Mouse (Mus musculus) hindbrain, embryonic 11.5 days (tissue): ENCODE data around the gene Etv2. TPM values are rescaled to one million over a fixed set of nuclear protein-coding genes. Genes with fewer than 3 reads are reported as not detected.

Experiments used
- ATAC-seq: fragments of 200-750 bp; cut with Nextera tagmentation; 2 replicates; pipeline ENCODE4 v1.8.0; 2017; ENCODE audit warnings: mild to moderate bottlenecking, moderate TSS enrichment, moderate library complexity; ENCODE audit not compliant: low FRiP score
- DNase-seq: peaks from one replicate; pipeline ENCODE4 v3.0.0-alpha.2; 2015; ENCODE audit warnings: low spot score
- H3K27ac ChIP-seq: fragments of 300-500 bp; sonication (generic); 2 replicates; pipeline ENCODE4 v1.5.1; 2014; ENCODE audit warnings: mild to moderate bottlenecking, low read depth, low read length
- H3K27me3 ChIP-seq: fragments of 300-500 bp; sonication (generic); 2 replicates; pipeline ENCODE4 v1.6.1; 2014; ENCODE audit warnings: mild to moderate bottlenecking, low read length, moderate library complexity, mixed read lengths; ENCODE audit not compliant: control insufficient read depth, insufficient read depth
- H3K36me3 ChIP-seq: fragments of 300-500 bp; sonication (generic); 2 replicates; pipeline ENCODE4 v1.6.1; 2014; ENCODE audit warnings: mild to moderate bottlenecking, low read length, moderate library complexity, mixed read lengths; ENCODE audit not compliant: control insufficient read depth, insufficient read depth
- H3K4me1 ChIP-seq: fragments of 300-500 bp; sonication (generic); replicated peaks from 2 replicates; pipeline ENCODE4 v1.6.1; 2014; ENCODE audit warnings: low read length, mixed read lengths; ENCODE audit not compliant: control insufficient read depth, insufficient read depth
- H3K4me2 ChIP-seq: fragments of 300-500 bp; sonication (generic); replicated peaks from 2 replicates; pipeline ENCODE4 v1.6.1; 2014; ENCODE audit warnings: mild to moderate bottlenecking, low read depth, low read length
- H3K4me3 ChIP-seq: fragments of 300-500 bp; sonication (generic); 2 replicates; pipeline ENCODE4 v1.5.1; 2014; ENCODE audit warnings: low read depth, low read length
- H3K9ac ChIP-seq: fragments of 300-500 bp; sonication (generic); 2 replicates; pipeline ENCODE4 v1.6.1; 2014; ENCODE audit warnings: low read depth, low read length
- H3K9me3 ChIP-seq: fragments of 300-500 bp; sonication (generic); 2 replicates; pipeline ENCODE4 v1.6.1; 2016; ENCODE audit warnings: low read length; ENCODE audit not compliant: control insufficient read depth
- WGBS: fragments of 180-500 bp; shearing (Covaris S2); extraction: QIAGEN DNeasy Blood & Tissue Kit; methylation state at CpG from one replicate; pipeline ENCODE4 v1.1.7; 2014; 5-methylcytosine and 5-hydroxymethylcytosine counted together
- polyA plus RNA-seq: library from polyadenylated mRNA; unstranded; fragments of >200 nt; fragmentation: Nextera tagmentation; extraction: Ambion mirVana; gene quantifications from 2 replicates; pipeline ENCODE4 v1.2.1, GENCODE M21; 2014

Gene Etv2
- polyA plus RNA-seq, 1 experiment from 2014 or later: not detected

- H3K9ac ChIP-seq: no peak overlapping the region
Measured at GRCm38 (mm10) chr7:30619202-30619601, 16.4 kb downstream of the Etv2 start.

DNA sequence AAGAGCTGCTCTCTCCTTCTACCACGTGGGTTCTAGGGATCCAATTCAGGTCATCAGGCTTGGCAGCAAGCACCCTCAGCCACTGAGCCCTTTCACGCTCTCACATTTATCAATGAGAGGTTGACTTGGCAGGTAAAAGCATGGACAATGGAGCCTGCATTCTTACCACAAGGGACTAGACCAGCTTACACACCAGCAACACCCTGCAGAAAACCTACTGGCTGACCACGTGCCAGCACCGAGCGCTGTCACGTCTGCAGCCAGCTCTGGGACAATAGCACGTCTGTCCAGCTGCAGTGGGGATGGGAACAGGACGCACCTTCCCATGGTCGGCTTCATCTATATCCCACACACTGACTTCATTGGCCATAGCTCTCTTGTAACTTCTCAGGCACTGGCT, 17.0 kb downstream of the Etv2 start:
- ATAC-seq: no peak
- WGBS: 90% methylated on average over 9 of the region's 9 CpGs

More at GRCm38 (mm10) chr7:30619202-30619601, 16.4 kb downstream of the Etv2 start:
- no peaks in the 10 kb centered on the region for H3K9me3 ChIP-seq
- DNase-seq (peak; percentile 52), ATAC-seq (no peak)
- no peak overlapping the region for H3K4me2 ChIP-seq
- no peaks in the 10 kb centered on the region for H3K27me3 ChIP-seq
- WGBS: 84% methylated on average over 3 of the region's 3 CpGs
- no peaks in the 10 kb centered on the region for H3K4me1 ChIP-seq
- no peak overlapping the region for H3K4me3 ChIP-seq
- no peak overlapping the region for H3K27ac ChIP-seq
- peaks cover 18% of the 10 kb centered on the region for H3K36me3 ChIP-seq

GRCm38 (mm10) chr7:30615049-30615760, 20.4 kb downstream of the Etv2 start:
- no peak for ATAC-seq
- Histone ChIP-seq H3K9ac (no peak overlapping the region), H3K36me3 (peaks cover 10% of the 10 kb centered on the region), H3K27me3 (no peaks in the 10 kb centered on the region), H3K9me3 (no peaks in the 10 kb centered on the region), H3K27ac (no peak overlapping the region), H3K4me1 (no peaks in the 10 kb centered on the region), H3K4me3 (no peak overlapping the region), H3K4me2 (no peak overlapping the region)
- no peak for DNase-seq
- 61% methylated on average over 5 of the region's 5 CpGs for WGBS

More for the DNA sequence above, 17.0 kb downstream of the Etv2 start:
- Histone ChIP-seq H3K9ac (no peak overlapping the region), H3K4me3 (no peak overlapping the region), H3K27ac (no peak overlapping the region), H3K36me3 (peaks cover 18% of the 10 kb centered on the region), H3K9me3 (no peaks in the 10 kb centered on the region), H3K27me3 (no peaks in the 10 kb centered on the region), H3K4me1 (no peaks in the 10 kb centered on the region), H3K4me2 (no peak overlapping the region)
- DNase-seq: no peak

DNA sequence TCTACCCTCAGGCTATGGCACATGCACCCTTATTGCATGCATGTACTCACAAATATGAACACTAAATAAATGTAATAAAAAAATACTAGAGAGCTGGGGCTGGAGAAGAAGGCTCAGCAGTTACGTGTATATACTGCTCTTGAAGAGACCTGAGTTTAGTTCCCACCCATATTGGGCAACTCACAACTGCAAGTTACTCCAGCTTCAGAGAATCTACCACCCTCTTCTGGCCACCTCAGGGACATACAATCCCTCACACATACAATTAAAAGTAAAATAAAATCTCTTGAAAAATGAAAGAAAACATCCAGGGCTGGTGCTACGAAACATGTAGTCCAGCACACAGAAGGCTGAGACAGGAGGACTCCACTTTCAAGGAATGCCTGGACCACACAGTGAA, 21.2 kb downstream of the Etv2 start:
- Histone ChIP-seq H3K36me3 (peaks cover 10% of the 10 kb centered on the region), H3K9me3 (no peaks in the 10 kb centered on the region), H3K9ac (no peak overlapping the region), H3K27me3 (no peaks in the 10 kb centered on the region), H3K4me3 (no peak overlapping the region), H3K4me2 (no peak overlapping the region), H3K4me1 (no peaks in the 10 kb centered on the region), H3K27ac (no peak overlapping the region)
- ATAC-seq: no peak
- WGBS: 87% methylated on average over 2 of the region's 2 CpGs
- no peak for DNase-seq

DNA sequence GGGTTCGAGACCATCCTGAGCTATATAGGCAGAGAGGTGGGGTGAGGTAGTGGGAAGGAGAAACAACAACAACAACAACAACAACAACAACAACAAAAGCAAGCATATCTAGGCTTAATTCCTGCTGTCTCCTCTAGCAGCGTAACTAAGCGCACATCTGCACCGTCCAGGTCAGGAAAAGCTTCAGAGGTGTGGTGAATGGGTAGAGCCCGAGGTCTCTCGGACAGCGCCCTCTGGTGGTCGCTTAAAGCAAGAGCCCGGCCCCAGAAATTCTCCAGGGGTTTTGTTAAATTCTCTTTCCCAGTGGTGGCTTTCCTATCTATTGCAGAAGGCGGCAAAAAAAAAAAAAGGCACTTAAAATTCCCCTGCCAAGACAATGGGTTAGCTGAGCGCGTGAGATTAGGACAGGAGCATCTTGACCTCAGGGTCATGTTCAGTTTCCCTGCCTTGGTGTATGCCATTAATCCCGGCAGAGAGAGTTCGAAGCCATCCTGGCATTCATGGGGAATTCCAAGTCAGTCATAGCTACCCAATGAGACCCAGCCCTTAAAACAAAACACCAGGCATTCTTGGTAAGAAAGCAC, 22.0 kb downstream of the Etv2 start:
- H3K9me3 ChIP-seq: no peaks in the 10 kb centered on the region
- DNase-seq (peak; percentile 79), ATAC-seq (peak; percentile 27; the same call in 1 of the 2 replicates)

DNA sequence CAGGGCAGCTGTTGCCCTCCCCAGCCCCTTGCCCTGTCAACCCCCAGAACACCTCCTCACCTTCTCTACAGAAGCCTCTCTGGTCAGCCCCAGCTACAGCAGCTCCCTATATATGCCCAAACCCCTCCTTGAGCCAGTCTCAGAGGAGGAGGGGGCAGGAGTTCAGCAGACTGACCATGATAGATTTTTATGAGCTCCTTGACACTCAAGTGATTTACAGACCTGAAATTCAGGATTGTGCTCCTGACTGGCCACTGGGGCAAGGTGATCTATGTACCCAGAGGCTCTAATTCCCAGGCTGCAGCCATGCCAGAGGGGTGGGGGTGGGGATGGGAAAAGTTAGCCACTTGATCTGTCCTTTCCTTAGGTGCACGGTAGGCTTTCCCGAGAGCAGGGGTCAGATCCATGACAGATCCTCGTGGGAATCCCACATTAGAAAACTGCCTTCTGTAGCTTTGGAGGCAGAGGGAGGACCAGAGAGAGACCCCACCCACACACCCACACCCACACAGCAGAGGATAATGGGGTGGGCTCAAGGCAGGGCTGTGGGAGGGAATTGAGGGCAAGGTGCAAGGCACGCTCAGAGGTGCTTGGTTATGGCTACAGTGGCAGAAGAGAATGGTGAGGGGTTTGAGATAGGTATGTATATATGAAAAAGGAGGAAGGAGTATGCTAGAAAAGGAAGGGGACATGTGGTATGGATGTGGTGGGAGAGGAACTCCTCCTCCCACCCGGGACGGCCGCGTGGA, 22.8 kb downstream of the Etv2 start, which contains the start of gene Upk1a:
Gene Upk1a, minus strand, starts transcription at position 194 of the 749 bp plus-strand sequence.
- no peak within 1 kb of the TSS for H3K9ac ChIP-seq
- no peaks in the 10 kb centered on the region for H3K4me1 ChIP-seq
- WGBS: 84% methylated on average over 8 of the region's 8 CpGs

More for the DNA sequence above, 22.0 kb downstream of the Etv2 start:
- Histone ChIP-seq H3K9ac (no peak overlapping the region), H3K4me2 (no peak overlapping the region), H3K4me3 (no peak overlapping the region), H3K27me3 (no peaks in the 10 kb centered on the region), H3K4me1 (no peaks in the 10 kb centered on the region), H3K36me3 (peaks cover 6% of the 10 kb centered on the region), H3K27ac (no peak overlapping the region)
- WGBS: 24% methylated on average over 14 of the region's 14 CpGs

DNA sequence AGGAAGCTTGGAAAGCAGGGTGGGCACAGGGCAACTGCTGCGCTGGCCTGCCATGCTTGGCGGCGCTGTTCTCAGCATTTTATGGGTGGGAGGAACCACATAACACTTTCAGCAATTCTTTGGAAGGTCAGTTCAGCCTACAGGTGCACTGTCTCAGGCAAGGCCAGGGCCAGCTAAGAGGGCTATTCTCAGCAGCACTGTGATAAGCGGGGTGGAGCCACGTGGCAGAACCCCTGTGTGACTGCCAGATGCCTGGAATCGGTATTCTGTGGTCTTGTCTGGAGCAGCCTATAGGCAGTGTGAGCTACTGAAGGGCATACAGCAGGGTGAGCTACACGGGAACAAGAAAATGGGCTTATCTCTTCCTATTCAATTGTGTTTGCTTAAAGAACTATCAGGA, 25.6 kb downstream of the Etv2 start:
- WGBS: 58% methylated on average over 7 of the region's 7 CpGs
- no peaks in the 10 kb centered on the region for H3K27me3 ChIP-seq
- DNase-seq (no peak), ATAC-seq (no peak)
- no peaks in the 10 kb centered on the region for H3K36me3 ChIP-seq
- H3K27ac ChIP-seq: no peak overlapping the region
- no peaks in the 10 kb centered on the region for H3K4me1 ChIP-seq
- H3K4me2 ChIP-seq: no peak overlapping the region
- H3K9me3 ChIP-seq: no peaks in the 10 kb centered on the region
- no peak overlapping the region for H3K4me3 ChIP-seq
- H3K9ac ChIP-seq: no peak overlapping the region

More for the DNA sequence above, 22.8 kb downstream of the Etv2 start, which contains the start of gene Upk1a:
- peaks cover 4% of the 10 kb centered on the region; the same call in 1 of the 2 replicates for H3K36me3 ChIP-seq
- DNase-seq (no peak), ATAC-seq (0 out of 2 replicates have a peak, but pooled peaks have one; percentile 30)
- H3K27me3 ChIP-seq: no peaks in the 10 kb centered on the region
- H3K27ac ChIP-seq: no peak within 1 kb of the TSS
- no peak within 1 kb of the TSS for H3K4me3 ChIP-seq
- H3K4me2 ChIP-seq: no peak within 1 kb of the TSS
- no peaks in the 10 kb centered on the region for H3K9me3 ChIP-seq

DNA sequence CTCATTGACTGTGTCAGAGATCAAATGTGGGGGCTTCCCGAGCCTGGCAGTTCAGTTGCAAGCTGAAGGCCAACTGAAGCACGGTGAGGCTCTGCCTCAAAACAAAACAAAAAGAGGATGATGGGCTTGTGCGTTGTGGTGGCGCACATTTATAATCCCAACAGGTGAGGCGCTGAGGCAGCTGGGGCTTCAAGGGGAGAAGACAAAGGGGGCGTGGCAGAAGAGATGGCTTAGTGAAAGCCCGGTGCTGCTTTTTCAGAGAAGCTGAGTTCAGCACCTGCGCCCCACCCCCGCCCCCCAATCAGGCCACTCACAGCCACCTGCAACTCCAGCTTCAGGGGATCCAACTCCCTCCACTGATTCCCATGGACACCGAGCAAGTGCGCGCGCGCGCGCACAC, 27.2 kb downstream of the Etv2 start:
- H3K9me3 ChIP-seq: no peaks in the 10 kb centered on the region
- no peak overlapping the region for H3K27ac ChIP-seq
- H3K4me3 ChIP-seq: no peak overlapping the region
- H3K9ac ChIP-seq: no peak overlapping the region
- H3K27me3 ChIP-seq: no peaks in the 10 kb centered on the region
- H3K36me3 ChIP-seq: no peaks in the 10 kb centered on the region
- no peak for ATAC-seq
- DNase-seq: no peak
- 45% methylated on average over 16 of the region's 16 CpGs for WGBS
- no peaks in the 10 kb centered on the region for H3K4me1 ChIP-seq
- no peak overlapping the region for H3K4me2 ChIP-seq
